Mouse (Mus musculus): ENCODE data around the gene Gm13084. TPM values are rescaled to one million over a fixed set of nuclear protein-coding genes. Genes with fewer than 3 reads are reported as not detected.
"Not testable (repeated sequence)": the region's sequence is repeated elsewhere in the genome, so short reads cannot be mapped to it uniquely, and the experiment has no call there.

The Gm13084 gene
- not detected in 2 replicates for polyA plus RNA-seq (2014; fragmentation: Nextera tagmentation; extraction: Ambion mirVana)

DNA sequence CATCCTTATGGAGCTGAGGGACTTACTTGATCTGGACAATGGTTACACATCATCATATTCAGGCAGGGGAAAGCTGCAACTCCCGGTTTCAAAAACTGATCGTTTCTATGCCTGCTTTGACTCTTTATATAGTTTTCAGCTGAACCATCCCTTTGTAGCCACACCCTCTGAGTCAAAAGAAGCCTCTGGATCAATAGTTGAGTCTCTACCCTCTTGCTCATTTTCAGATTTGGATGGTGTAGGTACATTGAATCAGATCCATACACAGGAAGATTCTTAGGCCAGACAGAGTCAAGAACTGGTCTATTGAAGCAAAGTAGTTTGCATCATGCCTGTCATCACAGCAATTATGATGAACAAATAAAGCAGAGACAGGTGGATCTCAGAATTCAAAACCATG, at the start of gene Gm13084:
Gene Gm13084 (minus strand): TSS at position 101 of the 400 bp plus-strand sequence.
- Histone ChIP-seq H3K36me3 (ENCODE audit: control insufficient read depth, insufficient read depth, low read length) (no peaks in the 10 kb centered on the region), H3K27me3 (ENCODE audit: control insufficient read depth, insufficient read depth, low read length) (no peaks in the 10 kb centered on the region), H3K27ac (ENCODE audit: low read length) (no peak within 1 kb of the TSS), H3K9me3 (ENCODE audit: control insufficient read depth, low read depth, low read length) (no peaks in the 10 kb centered on the region; the same call in 1 of the 2 replicates), H3K4me3 (ENCODE audit: low read depth, low read length) (no peak within 1 kb of the TSS), H3K4me1 (ENCODE audit: control insufficient read depth, insufficient read depth, low read length) (no peaks in the 10 kb centered on the region), H3K9ac (replicated peaks; ENCODE audit: low read depth, low read length) (no peak within 1 kb of the TSS), H3K4me2 (replicated peaks; ENCODE audit: low read depth, low read length) (no peak within 1 kb of the TSS)
- 84% methylated on average over 2 of the region's 2 CpGs for WGBS
- no peak for ATAC-seq (ENCODE audit: insufficient number of reproducible peaks, insufficient read depth, low FRiP score, low read depth)

DNA sequence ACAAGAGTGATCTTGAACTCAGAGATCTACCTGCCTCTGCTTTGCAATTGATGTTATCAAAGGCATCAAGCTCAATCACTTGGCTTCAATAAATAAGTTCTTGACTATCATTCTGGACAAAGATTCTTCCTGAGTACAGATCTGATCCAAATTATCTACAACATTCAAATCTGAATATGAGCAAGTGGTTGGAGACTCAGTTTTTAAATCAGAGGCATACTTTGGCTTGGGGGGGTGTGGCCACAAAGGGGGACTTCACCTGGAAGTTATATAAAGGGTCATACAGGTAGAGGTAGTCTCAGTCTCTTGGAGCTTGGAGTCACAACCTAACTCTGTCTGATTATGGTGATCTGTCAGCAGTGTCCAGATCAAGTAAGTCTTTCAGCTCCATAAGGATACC, 30.3 kb upstream of the Gm13084 start, which contains the start of gene Gm13103:
Gene Gm13103 (plus strand): TSS at position 301 of the 400 bp plus-strand sequence.
- not testable (repeated sequence) for H3K27ac ChIP-seq (ENCODE audit: low read length); H3K9me3 ChIP-seq (ENCODE audit: control insufficient read depth, low read depth, low read length); H3K4me3 ChIP-seq (ENCODE audit: low read depth, low read length); H3K27me3 ChIP-seq (ENCODE audit: control insufficient read depth, insufficient read depth, low read length); H3K9ac ChIP-seq (replicated peaks; ENCODE audit: low read depth, low read length); ATAC-seq (ENCODE audit: insufficient number of reproducible peaks, insufficient read depth, low FRiP score, low read depth); H3K4me1 ChIP-seq (ENCODE audit: control insufficient read depth, insufficient read depth, low read length); H3K36me3 ChIP-seq (ENCODE audit: control insufficient read depth, insufficient read depth, low read length); H3K4me2 ChIP-seq (replicated peaks; ENCODE audit: low read depth, low read length)

DNA sequence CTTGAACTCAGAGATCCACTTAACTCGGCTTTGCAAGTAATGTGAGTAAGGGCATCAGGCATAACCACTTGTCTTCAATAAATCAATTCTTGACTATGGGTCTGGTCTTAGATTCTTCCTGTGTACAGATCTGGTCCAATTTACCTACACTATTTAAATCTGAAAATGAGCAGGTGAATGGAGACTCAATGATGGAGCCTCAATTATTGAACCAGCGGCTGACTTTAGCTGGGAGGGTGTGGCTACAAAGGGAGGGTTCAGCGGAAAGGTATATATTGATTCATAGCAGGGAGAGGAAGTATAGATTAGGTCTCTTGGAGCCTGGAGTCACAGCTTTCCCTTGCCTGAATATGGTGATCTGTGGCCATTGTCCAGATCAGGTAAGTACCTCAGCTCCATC, 26.8 kb downstream of the Gm13084 start, which contains the start of gene Gm13023:
Gene Gm13023 (plus strand): TSS at position 301 of the 400 bp plus-strand sequence.
- H3K27ac ChIP-seq (ENCODE audit: low read length); H3K4me2 ChIP-seq (replicated peaks; ENCODE audit: low read depth, low read length); H3K36me3 ChIP-seq (ENCODE audit: control insufficient read depth, insufficient read depth, low read length); ATAC-seq (ENCODE audit: insufficient number of reproducible peaks, insufficient read depth, low FRiP score, low read depth); H3K4me3 ChIP-seq (ENCODE audit: low read depth, low read length); H3K9me3 ChIP-seq (ENCODE audit: control insufficient read depth, low read depth, low read length); H3K4me1 ChIP-seq (ENCODE audit: control insufficient read depth, insufficient read depth, low read length); H3K9ac ChIP-seq (replicated peaks; ENCODE audit: low read depth, low read length); H3K27me3 ChIP-seq (ENCODE audit: control insufficient read depth, insufficient read depth, low read length): not testable (repeated sequence)
- WGBS: 93% methylated on average over 3 of the region's 3 CpGs

Other genes starting within 250 kb of the Gm13084 start
- not detected in 2 replicates for gene Gm13083, start 201.1 kb downstream of the Gm13084 start, polyA plus RNA-seq (2014; fragmentation: Nextera tagmentation; extraction: Ambion mirVana)
- gene Gm13088, start 158.8 kb downstream of the Gm13084 start, polyA plus RNA-seq (2014; fragmentation: Nextera tagmentation; extraction: Ambion mirVana): not detected in 2 replicates
- gene Gm13089, start 113.4 kb downstream of the Gm13084 start, polyA plus RNA-seq (2014; fragmentation: Nextera tagmentation; extraction: Ambion mirVana): not detected in 2 replicates
- not detected in 2 replicates for gene Gm13078, start 96.6 kb downstream of the Gm13084 start, polyA plus RNA-seq (2014; fragmentation: Nextera tagmentation; extraction: Ambion mirVana)
- not detected in 2 replicates for gene Gm13023, start 26.7 kb downstream of the Gm13084 start, polyA plus RNA-seq (2014; fragmentation: Nextera tagmentation; extraction: Ambion mirVana)
- gene Gm13103, start 30.4 kb upstream of the Gm13084 start, polyA plus RNA-seq (2014; fragmentation: Nextera tagmentation; extraction: Ambion mirVana): not detected in 2 replicates
- not detected in 2 replicates for gene Pramef6, start 84.3 kb upstream of the Gm13084 start, polyA plus RNA-seq (2014; fragmentation: Nextera tagmentation; extraction: Ambion mirVana)
- gene Pramef25, start 134.9 kb upstream of the Gm13084 start, polyA plus RNA-seq (2014; fragmentation: Nextera tagmentation; extraction: Ambion mirVana): not detected in 2 replicates
- not detected in 2 replicates for gene Gm13101, start 150.9 kb upstream of the Gm13084 start, polyA plus RNA-seq (2014; fragmentation: Nextera tagmentation; extraction: Ambion mirVana)
- not detected in 2 replicates for gene Pramef17, start 178.3 kb upstream of the Gm13084 start, polyA plus RNA-seq (2014; fragmentation: Nextera tagmentation; extraction: Ambion mirVana)
- not detected in 2 replicates for gene Pramel4, start 243.0 kb upstream of the Gm13084 start, polyA plus RNA-seq (2014; fragmentation: Nextera tagmentation; extraction: Ambion mirVana)

Measured in stomach, embryonic 14.5 days (tissue).